Mouse (Mus musculus): ENCODE measurements around the gene Loxl1. TPM values are rescaled to one million over a fixed set of nuclear protein-coding genes. Genes with fewer than 3 reads are reported as not detected.
A peak's percentile ranks its signal among the peaks of the same experiment; 100 is the strongest.

The Loxl1 gene
- polyA plus RNA-seq, 1 experiment from 2014 or later, result 19.1 TPM

- no peak overlapping the region for H3K27ac ChIP-seq (ENCODE audit: low read length)
- H3K27me3 ChIP-seq (replicated peaks; ENCODE audit: control insufficient read depth, insufficient read depth, low read length), result no peaks in the 10 kb centered on the region
- ATAC-seq, result no peak
- H3K4me2 ChIP-seq (ENCODE audit: low read depth, low read length), result no peak overlapping the region
- H3K4me1 ChIP-seq (ENCODE audit: control insufficient read depth, insufficient read depth, low read length), result no peaks in the 10 kb centered on the region; the same call in 1 of the 2 replicates
- H3K9ac ChIP-seq (ENCODE audit: low read depth, low read length), result no peak overlapping the region
- H3K36me3 ChIP-seq (ENCODE audit: control insufficient read depth, insufficient read depth, low read length), result no peaks in the 10 kb centered on the region
- no peaks in the 10 kb centered on the region for H3K9me3 ChIP-seq (ENCODE audit: control insufficient read depth, low read length)
- H3K4me3 ChIP-seq (ENCODE audit: low read length), result no peak overlapping the region
- 51% methylated on average over 3 of the region's 3 CpGs for WGBS
These were observed 31.4 kb downstream of the Loxl1 start for GRCm38 (mm10) chr9:58281597-58281996.

- no peaks in the 10 kb centered on the region for H3K36me3 ChIP-seq (ENCODE audit: control insufficient read depth, insufficient read depth, low read length)
- H3K4me1 ChIP-seq (ENCODE audit: control insufficient read depth, insufficient read depth, low read length), result peaks cover 3% of the 10 kb centered on the region
- no peak overlapping the region for H3K27ac ChIP-seq (ENCODE audit: low read length)
- no peak overlapping the region for H3K4me2 ChIP-seq (ENCODE audit: low read depth, low read length)
- no peak overlapping the region for H3K9ac ChIP-seq (ENCODE audit: low read depth, low read length)
- 36% methylated on average over 9 of the region's 9 CpGs for WGBS
- H3K4me3 ChIP-seq (ENCODE audit: low read length), result no peak overlapping the region
- peak; percentile 71 for ATAC-seq
- no peaks in the 10 kb centered on the region for H3K27me3 ChIP-seq (replicated peaks; ENCODE audit: control insufficient read depth, insufficient read depth, low read length)
- no peaks in the 10 kb centered on the region for H3K9me3 ChIP-seq (ENCODE audit: control insufficient read depth, low read length)
These were observed 32.5 kb downstream of the Loxl1 start for GRCm38 (mm10) chr9:58280259-58281109.

DNA sequence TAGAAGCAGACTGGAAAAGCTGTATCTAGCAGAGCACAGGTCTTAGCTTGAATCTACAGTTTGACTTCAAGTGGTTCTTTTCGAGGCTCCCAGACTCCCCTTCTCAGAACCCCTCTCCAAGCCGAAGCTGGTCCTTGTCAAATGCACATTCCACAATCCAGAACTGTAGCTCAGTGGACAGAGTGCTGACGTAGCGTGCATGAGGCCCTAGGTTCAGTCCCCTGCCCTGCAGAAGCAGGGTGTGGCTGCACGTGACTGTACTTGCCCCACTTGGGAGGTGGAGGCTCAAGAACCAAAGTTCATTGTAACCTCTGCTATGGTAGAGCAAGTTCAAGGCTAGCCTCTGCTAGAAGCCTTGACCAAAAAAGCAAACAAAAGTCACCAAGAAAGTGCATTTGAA lies 33.2 kb downstream of the Loxl1 start:
- H3K27ac ChIP-seq (ENCODE audit: low read length), result peak overlapping the region; percentile 80
- 46% methylated on average over 5 of the region's 5 CpGs for WGBS

GRCm38 (mm10) chr9:58278821-58279723 lies 33.9 kb downstream of the Loxl1 start:
- H3K9me3 ChIP-seq (ENCODE audit: control insufficient read depth, low read length), result no peaks in the 10 kb centered on the region
- ATAC-seq, result no peak
- H3K27ac ChIP-seq (ENCODE audit: low read length), result peak overlapping the region; percentile 80
- H3K36me3 ChIP-seq (ENCODE audit: control insufficient read depth, insufficient read depth, low read length), result no peaks in the 10 kb centered on the region
- H3K9ac ChIP-seq (ENCODE audit: low read depth, low read length), result no peak overlapping the region
- H3K27me3 ChIP-seq (replicated peaks; ENCODE audit: control insufficient read depth, insufficient read depth, low read length), result no peaks in the 10 kb centered on the region
- H3K4me3 ChIP-seq (ENCODE audit: low read length), result no peak overlapping the region
- no peak overlapping the region for H3K4me2 ChIP-seq (ENCODE audit: low read depth, low read length)
- peaks cover 14% of the 10 kb centered on the region for H3K4me1 ChIP-seq (ENCODE audit: control insufficient read depth, insufficient read depth, low read length)
- 58% methylated on average over 4 of the region's 4 CpGs for WGBS

More for the DNA sequence above, 33.2 kb downstream of the Loxl1 start:
- no peak overlapping the region for H3K9ac ChIP-seq (ENCODE audit: low read depth, low read length)
- no peaks in the 10 kb centered on the region for H3K9me3 ChIP-seq (ENCODE audit: control insufficient read depth, low read length)
- peaks cover 9% of the 10 kb centered on the region for H3K4me1 ChIP-seq (ENCODE audit: control insufficient read depth, insufficient read depth, low read length)
- no peak overlapping the region for H3K4me2 ChIP-seq (ENCODE audit: low read depth, low read length)
- ATAC-seq, result peak; percentile 84
- H3K36me3 ChIP-seq (ENCODE audit: control insufficient read depth, insufficient read depth, low read length), result no peaks in the 10 kb centered on the region
- no peak overlapping the region for H3K4me3 ChIP-seq (ENCODE audit: low read length)
- no peaks in the 10 kb centered on the region for H3K27me3 ChIP-seq (replicated peaks; ENCODE audit: control insufficient read depth, insufficient read depth, low read length)

- Histone ChIP-seq H3K4me3 (ENCODE audit: low read length) (no peak overlapping the region), H3K4me1 (ENCODE audit: control insufficient read depth, insufficient read depth, low read length) (peaks cover 14% of the 10 kb centered on the region), H3K27me3 (replicated peaks; ENCODE audit: control insufficient read depth, insufficient read depth, low read length) (no peaks in the 10 kb centered on the region), H3K4me2 (ENCODE audit: low read depth, low read length) (no peak overlapping the region), H3K9ac (ENCODE audit: low read depth, low read length) (no peak overlapping the region), H3K9me3 (ENCODE audit: control insufficient read depth, low read length) (no peaks in the 10 kb centered on the region), H3K27ac (ENCODE audit: low read length) (no peak overlapping the region), H3K36me3 (ENCODE audit: control insufficient read depth, insufficient read depth, low read length) (no peaks in the 10 kb centered on the region)
- ATAC-seq, result no peak
- 96% methylated on average over 4 of the region's 4 CpGs for WGBS
These were observed 34.7 kb downstream of the Loxl1 start for GRCm38 (mm10) chr9:58278313-58278712.

DNA sequence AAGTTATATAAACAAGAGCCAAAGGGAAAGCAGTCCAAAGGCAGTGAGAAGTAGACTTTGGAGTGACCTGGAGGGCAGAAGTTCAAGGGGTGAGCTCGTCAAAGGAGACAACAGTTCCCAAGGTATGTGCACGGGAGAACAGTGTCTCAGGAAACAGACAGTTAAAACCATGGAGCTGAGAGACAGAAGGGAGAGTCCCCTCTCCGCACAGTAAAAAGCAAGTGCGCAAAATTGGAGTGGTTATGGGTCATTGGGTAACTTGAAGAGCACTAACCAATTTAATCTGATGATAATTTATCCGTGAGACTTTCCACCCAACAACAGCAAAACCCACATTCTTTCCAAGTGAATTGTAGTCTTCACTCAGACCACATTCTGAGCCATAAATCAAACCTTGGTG lies 36.6 kb downstream of the Loxl1 start:
- Histone ChIP-seq H3K27me3 (replicated peaks; ENCODE audit: control insufficient read depth, insufficient read depth, low read length) (no peaks in the 10 kb centered on the region), H3K4me1 (ENCODE audit: control insufficient read depth, insufficient read depth, low read length) (peaks cover 14% of the 10 kb centered on the region), H3K9me3 (ENCODE audit: control insufficient read depth, low read length) (no peaks in the 10 kb centered on the region), H3K4me3 (ENCODE audit: low read length) (no peak overlapping the region), H3K27ac (ENCODE audit: low read length) (no peak overlapping the region), H3K4me2 (ENCODE audit: low read depth, low read length) (no peak overlapping the region), H3K9ac (ENCODE audit: low read depth, low read length) (no peak overlapping the region), H3K36me3 (ENCODE audit: control insufficient read depth, insufficient read depth, low read length) (no peaks in the 10 kb centered on the region)
- 64% methylated on average over 5 of the region's 5 CpGs for WGBS
- ATAC-seq, result no peak

GRCm38 (mm10) chr9:58275797-58276196 lies 37.2 kb downstream of the Loxl1 start:
- WGBS, result 80% methylated on average over 3 of the region's 3 CpGs
- no peak for ATAC-seq
- H3K9me3 ChIP-seq (ENCODE audit: control insufficient read depth, low read length), result no peaks in the 10 kb centered on the region
- no peaks in the 10 kb centered on the region for H3K27me3 ChIP-seq (replicated peaks; ENCODE audit: control insufficient read depth, insufficient read depth, low read length)
- no peak overlapping the region for H3K4me2 ChIP-seq (ENCODE audit: low read depth, low read length)
- peaks cover 14% of the 10 kb centered on the region for H3K4me1 ChIP-seq (ENCODE audit: control insufficient read depth, insufficient read depth, low read length)
- no peak overlapping the region for H3K4me3 ChIP-seq (ENCODE audit: low read length)
- H3K36me3 ChIP-seq (ENCODE audit: control insufficient read depth, insufficient read depth, low read length), result no peaks in the 10 kb centered on the region
- H3K27ac ChIP-seq (ENCODE audit: low read length), result peak overlapping the region; percentile 65
- peak overlapping the region; percentile 11; the same call in 1 of the 2 replicates for H3K9ac ChIP-seq (ENCODE audit: low read depth, low read length)

- ATAC-seq, result peak; percentile 67
- Histone ChIP-seq H3K27me3 (replicated peaks; ENCODE audit: control insufficient read depth, insufficient read depth, low read length) (no peaks in the 10 kb centered on the region), H3K4me2 (ENCODE audit: low read depth, low read length) (no peak overlapping the region), H3K9me3 (ENCODE audit: control insufficient read depth, low read length) (no peaks in the 10 kb centered on the region), H3K9ac (ENCODE audit: low read depth, low read length) (peak overlapping the region; percentile 11), H3K4me1 (ENCODE audit: control insufficient read depth, insufficient read depth, low read length) (peaks cover 14% of the 10 kb centered on the region), H3K27ac (ENCODE audit: low read length) (peak overlapping the region; percentile 65), H3K4me3 (ENCODE audit: low read length) (no peak overlapping the region), H3K36me3 (ENCODE audit: control insufficient read depth, insufficient read depth, low read length) (no peaks in the 10 kb centered on the region)
- 34% methylated on average over 8 of the region's 8 CpGs for WGBS
These were observed 37.7 kb downstream of the Loxl1 start for GRCm38 (mm10) chr9:58275115-58275774.

DNA sequence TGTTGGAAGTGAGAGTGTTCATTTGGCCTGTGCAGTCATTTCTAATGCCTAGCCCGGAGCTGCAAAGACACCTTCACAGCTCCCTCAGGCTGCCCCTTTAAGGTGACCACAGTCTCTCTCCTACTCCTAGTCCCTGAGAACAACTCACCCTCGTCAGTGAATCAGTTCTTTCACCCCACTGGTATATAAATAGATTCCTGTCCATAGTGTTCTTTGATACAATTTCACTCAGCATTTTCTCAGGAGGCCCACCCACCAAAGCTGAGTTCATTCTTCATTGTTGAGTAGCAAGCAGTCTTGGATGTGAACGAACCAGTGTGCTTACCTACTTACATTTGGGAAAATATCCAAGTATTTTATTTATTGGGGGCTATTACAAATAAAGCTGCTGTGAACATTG lies 38.4 kb downstream of the Loxl1 start:
- Histone ChIP-seq H3K4me1 (ENCODE audit: control insufficient read depth, insufficient read depth, low read length) (peaks cover 14% of the 10 kb centered on the region), H3K4me3 (ENCODE audit: low read length) (no peak overlapping the region), H3K9ac (ENCODE audit: low read depth, low read length) (no peak overlapping the region; the same call in 1 of the 2 replicates), H3K4me2 (ENCODE audit: low read depth, low read length) (no peak overlapping the region), H3K36me3 (ENCODE audit: control insufficient read depth, insufficient read depth, low read length) (no peaks in the 10 kb centered on the region), H3K27ac (ENCODE audit: low read length) (0 out of 2 replicates have a peak overlapping the region, but pooled peaks have one; percentile 21), H3K9me3 (ENCODE audit: control insufficient read depth, low read length) (no peaks in the 10 kb centered on the region), H3K27me3 (replicated peaks; ENCODE audit: control insufficient read depth, insufficient read depth, low read length) (no peaks in the 10 kb centered on the region)
- 41% methylated on average over 3 of the region's 3 CpGs for WGBS
- no peak for ATAC-seq

Data from intestine, embryonic 16.5 days (tissue).